Mouse (Mus musculus): ENCODE data around the gene Sstr4.

The Sstr4 gene

DNA sequence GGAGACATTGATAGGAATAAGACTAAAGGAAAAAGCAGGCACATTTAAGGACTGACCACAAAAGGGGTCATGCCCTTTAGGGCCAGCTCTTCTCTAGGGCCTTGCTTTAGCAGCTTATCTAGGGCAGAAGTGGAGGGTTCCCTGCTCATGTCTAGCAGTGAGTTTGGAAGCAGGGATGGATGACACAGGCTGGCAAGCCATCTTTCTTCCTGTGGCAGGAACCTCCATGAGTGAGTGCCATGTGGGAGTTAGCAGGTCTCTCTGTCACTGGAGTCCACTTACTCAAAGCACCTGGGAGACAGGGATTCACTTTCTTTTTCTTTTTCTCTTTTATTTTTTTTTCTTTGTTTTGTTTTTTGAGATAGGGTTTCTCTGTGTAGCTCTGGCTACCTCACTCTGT lies 1.3 kb upstream of the Sstr4 start:
- no peak for DNase-seq (ENCODE audit: low spot score in 2 of 2)

GRCm38 (mm10) chr2:148396209-148396608 lies 1.1 kb downstream of the Sstr4 start:
- peak; percentile 40 to 52 for DNase-seq (ENCODE audit: low spot score in 2 of 2)

GRCm38 (mm10) chr2:148397015-148397783 lies 2.1 kb downstream of the Sstr4 start:
- peak in 1 of 2 experiments; percentile 44 for DNase-seq (ENCODE audit: low spot score in 2 of 2)

- no peak for DNase-seq (ENCODE audit: low spot score in 2 of 2)
Measured at GRCm38 (mm10) chr2:148397784-148398100, 2.6 kb downstream of the Sstr4 start.

DNA sequence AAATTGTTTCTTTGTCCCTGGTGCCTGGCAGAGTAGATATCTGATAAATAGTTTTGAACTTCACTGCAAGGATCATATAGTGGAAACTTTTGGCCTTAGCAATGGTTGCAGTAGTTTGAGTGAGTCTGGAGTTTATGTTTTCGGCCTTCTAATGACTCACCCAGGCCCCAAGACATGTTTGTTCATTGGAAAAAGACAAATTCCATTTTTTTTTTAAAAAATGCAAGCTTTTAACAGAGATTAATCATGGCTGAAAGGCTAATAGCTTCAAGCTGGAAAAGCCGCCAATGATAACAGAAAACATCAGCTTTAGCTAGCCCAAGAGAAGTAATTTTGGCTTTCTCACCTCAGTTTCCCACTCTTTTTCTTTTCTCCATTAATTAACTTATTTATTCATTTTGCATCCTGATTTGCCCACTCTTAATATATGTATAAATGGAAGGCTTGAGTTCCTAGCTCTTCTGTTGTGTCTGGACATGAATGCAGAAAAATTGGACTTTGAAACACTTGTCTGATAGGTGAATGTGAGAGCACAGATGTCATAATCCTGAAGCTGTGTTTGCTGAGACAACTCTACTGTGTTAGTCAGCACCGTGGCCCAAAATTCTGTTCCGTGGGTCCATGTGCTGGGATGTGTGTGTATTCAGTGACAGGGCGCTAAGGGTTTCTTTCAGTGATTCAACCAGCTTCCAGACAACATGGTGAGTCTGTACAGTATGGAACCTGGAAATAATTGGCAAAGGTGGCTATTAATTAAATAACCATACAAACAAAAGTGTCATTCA lies 3.9 kb downstream of the Sstr4 start:
- no peak for DNase-seq (ENCODE audit: low spot score in 2 of 2)

DNA sequence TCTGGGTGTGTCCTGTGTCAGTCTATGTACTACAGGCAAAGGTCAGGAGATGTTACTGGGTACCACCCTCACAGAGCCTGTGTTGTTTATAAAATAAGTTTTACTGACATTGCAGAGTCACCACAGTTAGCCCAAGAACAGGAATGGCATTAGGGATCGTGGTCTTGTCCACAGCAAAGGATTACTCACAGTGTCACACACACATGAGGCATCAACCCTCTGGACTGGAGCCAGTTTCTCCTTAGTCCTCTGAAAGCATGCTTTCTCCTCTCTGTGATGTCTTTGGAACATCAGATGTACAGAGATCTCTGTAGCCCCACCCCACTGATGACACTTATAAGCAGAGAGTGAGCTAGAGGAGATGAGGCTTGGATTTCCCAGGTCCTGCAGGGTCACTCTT lies 7.1 kb downstream of the Sstr4 start:
- DNase-seq (ENCODE audit: low spot score in 2 of 2): no peak

DNA sequence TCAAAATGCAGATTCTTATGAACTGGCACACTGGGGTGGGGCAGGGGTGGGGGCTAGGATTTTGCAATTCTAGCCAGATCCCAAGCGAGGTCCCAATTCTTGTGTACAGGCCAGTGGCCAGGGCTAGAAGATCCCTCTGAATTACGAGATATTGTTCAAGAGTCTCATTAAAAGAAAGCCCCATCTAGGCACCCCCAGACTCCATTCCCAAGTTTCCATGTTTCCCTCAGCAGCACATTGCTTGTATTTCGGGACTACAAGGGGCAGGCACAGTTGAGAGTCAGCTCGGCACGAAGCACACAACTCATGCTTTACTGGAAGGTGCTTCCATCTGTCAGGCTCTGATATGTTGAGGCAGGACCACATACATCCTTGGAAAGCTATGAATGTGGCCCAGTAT lies 9.8 kb downstream of the Sstr4 start:
- no peak for DNase-seq (ENCODE audit: low spot score in 2 of 2)

DNA sequence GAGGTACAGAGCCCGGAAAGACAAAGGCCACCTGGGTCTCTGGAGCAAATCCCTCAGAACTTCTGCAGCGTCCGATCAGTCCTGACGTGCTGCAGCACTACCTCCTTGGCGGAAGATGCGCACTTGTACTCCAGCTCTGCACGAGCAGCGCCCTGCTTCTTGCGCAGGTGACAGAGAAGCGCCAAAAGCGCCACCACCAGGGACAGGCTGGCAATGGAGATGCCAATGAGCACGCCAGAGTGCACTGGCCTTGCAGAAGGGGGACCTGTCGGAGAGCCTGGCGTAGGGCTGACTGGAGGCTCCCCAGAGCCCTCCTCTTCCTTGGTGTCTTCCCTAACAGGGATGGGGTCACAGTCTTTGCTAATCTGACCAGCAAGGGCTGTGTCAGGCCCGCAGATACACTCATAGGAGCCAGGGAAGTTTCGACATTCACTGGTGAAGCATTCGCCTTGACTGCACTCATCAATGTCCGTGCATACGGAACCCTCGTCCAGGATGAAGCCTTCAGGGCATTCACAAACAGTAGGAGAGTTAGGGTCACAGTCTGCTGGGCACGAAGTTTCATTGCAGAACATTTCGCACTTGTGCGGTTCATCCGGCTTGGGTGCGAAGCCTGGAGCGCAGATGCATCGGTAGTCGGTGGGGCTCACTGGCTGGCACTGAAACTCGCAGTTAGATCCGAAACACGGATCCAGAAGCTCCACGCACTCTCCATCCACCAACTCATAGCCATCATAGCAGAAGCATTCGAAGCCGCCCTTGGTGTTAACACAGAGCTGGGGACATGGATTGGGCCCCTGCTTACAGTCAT lies 11.2 kb downstream of the Sstr4 start:
- DNase-seq (ENCODE audit: low spot score in 2 of 2): peak; percentile 54 to 61

DNA sequence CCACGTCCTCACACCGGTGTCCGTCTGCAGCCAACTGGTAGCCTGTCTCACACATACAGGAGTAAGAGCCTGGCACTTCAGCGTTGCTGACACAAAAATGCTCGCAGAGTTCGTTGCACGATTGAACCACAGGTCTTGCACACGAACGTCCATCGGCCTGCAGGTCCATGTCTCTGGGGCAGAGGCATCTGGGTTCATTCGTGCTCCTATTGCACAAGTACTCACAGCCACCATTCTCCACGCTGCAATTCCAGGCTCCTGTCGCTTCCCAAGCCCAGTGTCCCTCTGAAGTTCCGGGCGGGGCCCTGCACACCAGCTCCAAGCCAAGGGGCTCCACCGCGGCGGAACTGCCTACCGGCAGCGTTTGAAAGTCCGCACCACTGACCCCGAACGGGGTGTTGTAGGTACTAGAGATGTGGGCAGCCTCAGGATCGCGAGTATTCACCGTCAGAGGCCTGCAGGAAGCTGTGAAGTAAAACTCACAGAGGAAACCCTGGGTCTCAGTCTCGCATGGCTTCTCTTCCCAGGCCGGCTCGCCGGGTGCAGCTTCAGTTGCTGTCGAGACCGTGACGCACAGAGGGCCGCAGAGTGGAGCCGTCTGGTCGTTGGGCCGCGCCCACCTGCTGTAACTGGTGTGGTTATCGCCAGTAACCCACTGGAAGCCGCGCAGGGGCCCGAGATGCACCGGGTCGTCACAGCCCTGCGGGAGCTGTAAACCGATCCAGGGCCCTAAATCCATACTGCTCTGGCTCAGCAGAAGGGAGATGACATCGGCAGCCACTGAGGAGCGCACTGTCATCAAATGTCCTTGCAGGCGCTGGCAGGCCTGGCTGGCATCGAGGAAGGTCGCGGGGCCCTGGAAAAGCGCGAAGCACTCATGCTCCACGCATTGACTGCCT lies 12.1 kb downstream of the Sstr4 start:
- DNase-seq (ENCODE audit: low spot score in 2 of 2): no peak

- peak in 1 of 2 experiments; percentile 44 for DNase-seq (ENCODE audit: low spot score in 2 of 2)
Measured at GRCm38 (mm10) chr2:148407870-148408760, 13.0 kb downstream of the Sstr4 start, which contains the start of gene Thbd. Gene Thbd (minus strand): TSS chr2:148408188.

- DNase-seq (ENCODE audit: low spot score in 2 of 2): no peak
Measured at GRCm38 (mm10) chr2:148408761-148409120, 13.6 kb downstream of the Sstr4 start.

GRCm38 (mm10) chr2:148409141-148409540 lies 14.0 kb downstream of the Sstr4 start:
- peak; percentile 83 to 86 for DNase-seq (ENCODE audit: low spot score in 2 of 2)

- no peak for DNase-seq (ENCODE audit: low spot score in 2 of 2)
Measured at GRCm38 (mm10) chr2:148409821-148410220, 14.7 kb downstream of the Sstr4 start.

GRCm38 (mm10) chr2:148419151-148419550 lies 24.0 kb downstream of the Sstr4 start:
- DNase-seq (ENCODE audit: low spot score in 2 of 2): no peak

DNA sequence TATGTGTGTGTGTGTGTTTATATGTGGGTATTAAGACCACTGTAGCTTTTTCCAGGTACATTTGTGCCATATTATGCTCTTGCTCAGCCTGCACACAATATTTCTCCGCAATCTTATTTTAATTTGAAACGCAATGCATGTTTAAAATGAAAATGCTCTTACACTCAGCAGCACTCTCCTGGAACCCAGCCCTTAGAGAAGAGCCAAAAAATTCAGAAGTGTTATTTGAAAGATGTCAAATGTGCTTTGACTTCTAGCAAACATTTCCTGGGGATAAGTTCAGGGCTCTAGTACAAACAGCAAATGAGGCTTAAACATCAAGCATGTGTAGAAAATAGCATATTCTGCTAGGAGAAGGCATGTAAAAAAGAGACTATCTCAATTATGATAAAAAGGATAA lies 24.6 kb downstream of the Sstr4 start:
- DNase-seq (ENCODE audit: low spot score in 2 of 2): no peak

- no peak for DNase-seq (ENCODE audit: low spot score in 2 of 2)
Measured at GRCm38 (mm10) chr2:148421112-148421511, 26.0 kb downstream of the Sstr4 start.

DNA sequence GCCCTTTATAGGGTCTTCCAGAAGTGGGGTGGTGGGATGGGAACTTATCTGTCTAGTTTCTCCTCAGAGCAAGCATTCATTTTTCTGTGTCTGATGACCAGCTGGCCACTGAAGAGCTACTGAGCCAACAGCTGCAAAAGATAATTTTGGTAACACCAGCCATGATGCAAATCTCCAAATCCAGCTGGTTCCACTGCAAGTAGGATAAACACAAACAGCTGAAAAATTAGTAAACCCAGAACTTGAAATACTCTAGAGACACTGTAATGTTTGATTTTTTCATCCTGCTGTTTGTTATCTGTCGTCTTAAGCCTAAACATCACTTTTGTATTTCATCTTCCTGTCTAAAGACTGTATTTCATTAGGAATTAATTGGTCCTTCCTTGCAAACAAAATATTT lies 26.6 kb downstream of the Sstr4 start:
- no peak for DNase-seq (ENCODE audit: low spot score in 2 of 2)

- no peak for DNase-seq (ENCODE audit: low spot score in 2 of 2)
Measured at GRCm38 (mm10) chr2:148425709-148426382, 30.7 kb downstream of the Sstr4 start.

GRCm38 (mm10) chr2:148427553-148427952 lies 32.4 kb downstream of the Sstr4 start:
- no peak for DNase-seq (ENCODE audit: low spot score in 2 of 2)

DNA sequence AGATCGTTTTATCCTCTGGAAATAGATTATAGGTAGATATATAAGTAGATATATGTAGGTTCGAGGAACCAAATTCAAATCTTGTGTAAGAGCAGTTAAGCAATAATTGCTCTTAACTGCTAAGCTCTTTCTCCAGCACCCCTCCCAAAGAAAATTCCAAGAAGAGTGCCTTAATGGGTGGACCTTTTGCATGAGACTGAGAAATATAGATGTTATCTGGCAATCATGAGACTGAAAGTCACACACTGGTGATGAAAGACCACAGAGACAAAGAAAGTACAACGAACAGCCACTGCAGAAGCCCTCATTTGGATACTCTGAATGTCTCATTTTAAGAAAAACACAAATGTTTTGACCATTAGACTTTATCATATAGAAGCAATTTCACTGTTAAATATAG lies 33.4 kb downstream of the Sstr4 start:
- no peak for DNase-seq (ENCODE audit: low spot score in 2 of 2)
